Mouse (Mus musculus) cortical plate, adult 2 months (tissue): ENCODE data around the gene Myo16.

Experiments used
- CTCF ChIP-seq: fragments of 200-500 bp; IDR thresholded peaks from 2 replicates; pipeline ENCODE4 v1.5.1; 2011; ENCODE audit warnings: mild to moderate bottlenecking, control low read depth, low read length; ENCODE audit not compliant: insufficient read depth; ENCODE audit errors: extremely low read depth
- POLR2A ChIP-seq: fragments of 200-500 bp; IDR thresholded peaks from 2 replicates; pipeline ENCODE4 v1.6.1; 2011; ENCODE audit warnings: mild to moderate bottlenecking, low read length, control low read depth; ENCODE audit not compliant: insufficient read depth; ENCODE audit errors: extremely low read depth

DNA sequence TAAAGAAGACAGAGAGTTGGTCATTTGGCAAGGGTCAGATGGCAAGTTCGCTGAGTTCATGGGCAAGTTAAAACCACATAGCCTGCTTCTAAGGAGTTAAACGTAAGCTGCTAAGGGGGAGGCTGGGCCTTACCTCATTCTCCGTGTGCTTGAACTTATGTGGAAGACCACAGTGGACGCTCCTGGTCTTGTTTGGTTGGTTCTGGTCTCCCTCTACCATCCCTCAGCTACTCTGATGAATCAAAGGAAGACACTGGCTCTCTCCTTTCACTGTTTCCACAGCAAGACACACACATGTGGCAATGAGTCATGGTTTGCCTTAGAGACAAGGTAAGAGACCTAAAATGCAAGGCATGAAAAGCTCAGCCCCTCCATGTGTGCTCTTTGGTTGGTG is 453.1 kb downstream of the Myo16 start:
- no peak for TF ChIP-seq POLR2A
- TF ChIP-seq CTCF, result no peak
